Mouse (Mus musculus): ENCODE results near the gene Wdr63. TPM values are rescaled to one million over a fixed set of nuclear protein-coding genes. Genes with fewer than 3 reads are reported as not detected.
"Not testable (repeated sequence)": the region's sequence is repeated elsewhere in the genome, so short reads cannot be mapped to it uniquely, and the experiment has no call there.

The Wdr63 gene
- total RNA-seq, 1 experiment from 2014 or later = not detected

- no peak for ATAC-seq (ENCODE audit: extremely low read depth, insufficient number of reproducible peaks, low FRiP score, poor library complexity, severe bottlenecking)
These were observed 80.8 kb downstream of the Wdr63 start for GRCm38 (mm10) chr3:146027116-146027515.

- no peak for ATAC-seq (ENCODE audit: extremely low read depth, insufficient number of reproducible peaks, low FRiP score, poor library complexity, severe bottlenecking)
These were observed 82.4 kb downstream of the Wdr63 start for GRCm38 (mm10) chr3:146025499-146025898.

- ATAC-seq (ENCODE audit: extremely low read depth, insufficient number of reproducible peaks, low FRiP score, poor library complexity, severe bottlenecking) = no peak
These were observed 83.2 kb downstream of the Wdr63 start for GRCm38 (mm10) chr3:146024746-146025145.

GRCm38 (mm10) chr3:146022232-146022631 is 85.7 kb downstream of the Wdr63 start:
- ATAC-seq (ENCODE audit: extremely low read depth, insufficient number of reproducible peaks, low FRiP score, poor library complexity, severe bottlenecking) = no peak

- ATAC-seq (ENCODE audit: extremely low read depth, insufficient number of reproducible peaks, low FRiP score, poor library complexity, severe bottlenecking) = no peak
These were observed 90.4 kb downstream of the Wdr63 start for GRCm38 (mm10) chr3:146017521-146017920.

- no peak for ATAC-seq (ENCODE audit: extremely low read depth, insufficient number of reproducible peaks, low FRiP score, poor library complexity, severe bottlenecking)
These were observed 91.0 kb downstream of the Wdr63 start for GRCm38 (mm10) chr3:146016979-146017378.

- no peak for ATAC-seq (ENCODE audit: extremely low read depth, insufficient number of reproducible peaks, low FRiP score, poor library complexity, severe bottlenecking)
These were observed 93.6 kb downstream of the Wdr63 start for GRCm38 (mm10) chr3:146014321-146014720.

- ATAC-seq (ENCODE audit: extremely low read depth, insufficient number of reproducible peaks, low FRiP score, poor library complexity, severe bottlenecking) = no peak
These were observed 94.4 kb downstream of the Wdr63 start for GRCm38 (mm10) chr3:146013490-146013889.

- ATAC-seq (ENCODE audit: extremely low read depth, insufficient number of reproducible peaks, low FRiP score, poor library complexity, severe bottlenecking) = no peak
These were observed 96.2 kb downstream of the Wdr63 start for GRCm38 (mm10) chr3:146011544-146012218.

- ATAC-seq (ENCODE audit: extremely low read depth, insufficient number of reproducible peaks, low FRiP score, poor library complexity, severe bottlenecking) = no peak
These were observed 97.2 kb downstream of the Wdr63 start for GRCm38 (mm10) chr3:146010751-146011150.

GRCm38 (mm10) chr3:146009859-146010645 is 97.9 kb downstream of the Wdr63 start:
- no peak for ATAC-seq (ENCODE audit: extremely low read depth, insufficient number of reproducible peaks, low FRiP score, poor library complexity, severe bottlenecking)

- no peak for ATAC-seq (ENCODE audit: extremely low read depth, insufficient number of reproducible peaks, low FRiP score, poor library complexity, severe bottlenecking)
These were observed 100.1 kb downstream of the Wdr63 start for GRCm38 (mm10) chr3:146007872-146008271.

- no peak for ATAC-seq (ENCODE audit: extremely low read depth, insufficient number of reproducible peaks, low FRiP score, poor library complexity, severe bottlenecking)
These were observed 103.4 kb downstream of the Wdr63 start for GRCm38 (mm10) chr3:146004347-146005051.

- ATAC-seq (ENCODE audit: extremely low read depth, insufficient number of reproducible peaks, low FRiP score, poor library complexity, severe bottlenecking) = not testable (repeated sequence)
These were observed 111.4 kb downstream of the Wdr63 start for GRCm38 (mm10) chr3:145996539-145996938.

GRCm38 (mm10) chr3:145995489-145995888 is 112.4 kb downstream of the Wdr63 start:
- ATAC-seq (ENCODE audit: extremely low read depth, insufficient number of reproducible peaks, low FRiP score, poor library complexity, severe bottlenecking) = no peak

GRCm38 (mm10) chr3:145993481-145994201 is 114.3 kb downstream of the Wdr63 start:
- peak; percentile 51; the same call in 1 of the 2 replicates for ATAC-seq (ENCODE audit: extremely low read depth, insufficient number of reproducible peaks, low FRiP score, poor library complexity, severe bottlenecking)

- no peak for ATAC-seq (ENCODE audit: extremely low read depth, insufficient number of reproducible peaks, low FRiP score, poor library complexity, severe bottlenecking)
These were observed 115.1 kb downstream of the Wdr63 start for GRCm38 (mm10) chr3:145992796-145993195.

- ATAC-seq (ENCODE audit: extremely low read depth, insufficient number of reproducible peaks, low FRiP score, poor library complexity, severe bottlenecking) = no peak
These were observed 115.8 kb downstream of the Wdr63 start for GRCm38 (mm10) chr3:145991976-145992730.
